Mouse (Mus musculus) embryonic facial prominence, embryonic 13.5 days (tissue): ENCODE results near the gene Plpp3. TPM values are rescaled to one million over a fixed set of nuclear protein-coding genes. Genes with fewer than 3 reads are reported as not detected.
A peak's percentile ranks its signal among the peaks of the same experiment; 100 is the strongest.

Source experiments
- ATAC-seq: fragments of 200-750 bp; cut with Nextera tagmentation; 2 replicates; pipeline ENCODE4 v1.8.0; 2017; ENCODE audit warnings: low read depth; ENCODE audit not compliant: insufficient number of reproducible peaks, insufficient read depth, low FRiP score, low TSS enrichment
- H3K27ac ChIP-seq: fragments of 300-500 bp; sonication (generic); 2 replicates; pipeline ENCODE4 v1.5.1; 2015; ENCODE audit warnings: moderate library complexity, mild to moderate bottlenecking, inconsistent platforms
- H3K27me3 ChIP-seq: fragments of 300-500 bp; sonication (generic); 2 replicates; pipeline ENCODE4 v1.6.1; 2015; ENCODE audit warnings: mild to moderate bottlenecking, inconsistent platforms
- H3K36me3 ChIP-seq: fragments of 300-500 bp; sonication (generic); 2 replicates; pipeline ENCODE4 v1.6.1; 2015; ENCODE audit warnings: mild to moderate bottlenecking, inconsistent platforms
- H3K4me1 ChIP-seq: fragments of 300-500 bp; sonication (generic); 2 replicates; pipeline ENCODE4 v1.6.1; 2015; ENCODE audit warnings: inconsistent platforms
- H3K4me2 ChIP-seq: fragments of 300-500 bp; sonication (generic); 2 replicates; pipeline ENCODE4 v1.6.1; 2015; ENCODE audit warnings: moderate library complexity, mild to moderate bottlenecking, inconsistent platforms
- H3K4me3 ChIP-seq: fragments of 300-500 bp; sonication (generic); 2 replicates; pipeline ENCODE4 v1.5.1; 2015; ENCODE audit warnings: mild to moderate bottlenecking, inconsistent platforms
- H3K9ac ChIP-seq: fragments of 300-500 bp; sonication (generic); 2 replicates; pipeline ENCODE4 v1.6.1; 2015; ENCODE audit warnings: mild to moderate bottlenecking, inconsistent platforms
- H3K9me3 ChIP-seq: fragments of 300-500 bp; sonication (generic); 2 replicates; pipeline ENCODE4 v1.6.1; 2016; ENCODE audit warnings: inconsistent platforms
- WGBS: fragments of 180-500 bp; shearing (Covaris S2); methylation state at CpG from one replicate; pipeline ENCODE4 v1.1.7; 2015; ENCODE audit warnings: mixed read lengths; 5-methylcytosine and 5-hydroxymethylcytosine counted together
- polyA plus RNA-seq: library from polyadenylated mRNA; unstranded; fragments of >200 nt; fragmentation: Nextera tagmentation; extraction: Ambion mirVana; gene quantifications from 2 replicates; pipeline ENCODE4 v1.2.1, GENCODE M21; 2015

Gene Plpp3
- polyA plus RNA-seq, 1 experiment from 2014 or later: 150 TPM

GRCm38 (mm10) chr4:105252044-105252443 is 94.9 kb downstream of the Plpp3 start:
- no peak overlapping the region for H3K4me3 ChIP-seq
- H3K27me3 ChIP-seq: no peaks in the 10 kb centered on the region
- ATAC-seq: no peak
- no peak overlapping the region for H3K27ac ChIP-seq
- 33% methylated on average over 3 of the region's 3 CpGs for WGBS
- H3K4me2 ChIP-seq: no peak overlapping the region
- H3K4me1 ChIP-seq: no peaks in the 10 kb centered on the region; the same call in 1 of the 2 replicates
- no peaks in the 10 kb centered on the region for H3K9me3 ChIP-seq
- H3K36me3 ChIP-seq: no peaks in the 10 kb centered on the region
- no peak overlapping the region for H3K9ac ChIP-seq

GRCm38 (mm10) chr4:105252571-105253200 is 95.5 kb downstream of the Plpp3 start:
- no peaks in the 10 kb centered on the region for H3K36me3 ChIP-seq
- H3K9ac ChIP-seq: no peak overlapping the region
- no peak overlapping the region for H3K27ac ChIP-seq
- H3K9me3 ChIP-seq: no peaks in the 10 kb centered on the region
- WGBS: 75% methylated on average over 5 of the region's 5 CpGs
- no peak overlapping the region for H3K4me2 ChIP-seq
- H3K4me3 ChIP-seq: no peak overlapping the region
- no peaks in the 10 kb centered on the region for H3K27me3 ChIP-seq
- ATAC-seq: no peak
- H3K4me1 ChIP-seq: no peaks in the 10 kb centered on the region; the same call in 1 of the 2 replicates

GRCm38 (mm10) chr4:105253453-105254341 is 96.5 kb downstream of the Plpp3 start:
- Histone ChIP-seq H3K27me3 (no peaks in the 10 kb centered on the region), H3K9me3 (no peaks in the 10 kb centered on the region), H3K4me2 (no peak overlapping the region), H3K27ac (no peak overlapping the region), H3K4me3 (no peak overlapping the region), H3K9ac (no peak overlapping the region), H3K4me1 (no peaks in the 10 kb centered on the region; the same call in 1 of the 2 replicates), H3K36me3 (no peaks in the 10 kb centered on the region)
- no peak for ATAC-seq
- WGBS: 69% methylated on average over 6 of the region's 6 CpGs

GRCm38 (mm10) chr4:105254365-105254764 is 97.2 kb downstream of the Plpp3 start:
- WGBS: 91% methylated on average over 4 of the region's 4 CpGs
- Histone ChIP-seq H3K36me3 (no peaks in the 10 kb centered on the region), H3K27me3 (no peaks in the 10 kb centered on the region), H3K9ac (no peak overlapping the region), H3K9me3 (no peaks in the 10 kb centered on the region), H3K27ac (no peak overlapping the region), H3K4me3 (no peak overlapping the region), H3K4me1 (no peaks in the 10 kb centered on the region; the same call in 1 of the 2 replicates), H3K4me2 (no peak overlapping the region)
- no peak for ATAC-seq

GRCm38 (mm10) chr4:105255185-105255584 is 98.0 kb downstream of the Plpp3 start:
- no peaks in the 10 kb centered on the region for H3K9me3 ChIP-seq
- no peaks in the 10 kb centered on the region for H3K27me3 ChIP-seq
- H3K9ac ChIP-seq: no peak overlapping the region
- H3K4me2 ChIP-seq: no peak overlapping the region
- H3K4me1 ChIP-seq: peaks cover 6% of the 10 kb centered on the region
- WGBS: 85% methylated on average over 3 of the region's 3 CpGs
- no peak for ATAC-seq
- H3K36me3 ChIP-seq: no peaks in the 10 kb centered on the region
- no peak overlapping the region for H3K4me3 ChIP-seq
- no peak overlapping the region for H3K27ac ChIP-seq

- H3K4me1 ChIP-seq: peaks cover 18% of the 10 kb centered on the region
- H3K9ac ChIP-seq: no peak overlapping the region
- ATAC-seq: no peak
- H3K4me2 ChIP-seq: no peak overlapping the region
- H3K9me3 ChIP-seq: no peaks in the 10 kb centered on the region
- H3K4me3 ChIP-seq: no peak overlapping the region
- whole genome bisulfite sequencing: 79% methylated on average over 11 of the region's 11 CpGs
- H3K36me3 ChIP-seq: no peaks in the 10 kb centered on the region
- no peaks in the 10 kb centered on the region for H3K27me3 ChIP-seq
- H3K27ac ChIP-seq: no peak overlapping the region
Observed at GRCm38 (mm10) chr4:105257667-105258560, 100.8 kb downstream of the Plpp3 start.

GRCm38 (mm10) chr4:105260385-105260784 is 103.2 kb downstream of the Plpp3 start:
- WGBS: 44% methylated on average over 2 of the region's 2 CpGs
- ATAC-seq: no peak
- H3K27ac ChIP-seq: 0 out of 2 replicates have a peak overlapping the region, but pooled peaks have one; percentile 3

GRCm38 (mm10) chr4:105260893-105261769 is 104.0 kb downstream of the Plpp3 start:
- 70% methylated on average over 9 of the region's 9 CpGs for WGBS
- H3K36me3 ChIP-seq: no peaks in the 10 kb centered on the region
- H3K4me3 ChIP-seq: no peak overlapping the region
- H3K27ac ChIP-seq: 0 out of 2 replicates have a peak overlapping the region, but pooled peaks have one; percentile 3
- H3K4me2 ChIP-seq: no peak overlapping the region
- no peak overlapping the region for H3K9ac ChIP-seq
- no peaks in the 10 kb centered on the region for H3K9me3 ChIP-seq
- no peak for ATAC-seq
- H3K4me1 ChIP-seq: peaks cover 21% of the 10 kb centered on the region
- no peaks in the 10 kb centered on the region for H3K27me3 ChIP-seq

More at GRCm38 (mm10) chr4:105260385-105260784, 103.2 kb downstream of the Plpp3 start:
- H3K27me3 ChIP-seq: no peaks in the 10 kb centered on the region
- H3K36me3 ChIP-seq: no peaks in the 10 kb centered on the region
- H3K4me1 ChIP-seq: peaks cover 21% of the 10 kb centered on the region
- no peak overlapping the region for H3K4me2 ChIP-seq
- H3K9ac ChIP-seq: no peak overlapping the region
- no peaks in the 10 kb centered on the region for H3K9me3 ChIP-seq
- no peak overlapping the region for H3K4me3 ChIP-seq

- no peak for ATAC-seq
- no peak overlapping the region for H3K4me2 ChIP-seq
- H3K27ac ChIP-seq: no peak overlapping the region
- peaks cover 21% of the 10 kb centered on the region for H3K4me1 ChIP-seq
- H3K36me3 ChIP-seq: no peaks in the 10 kb centered on the region
- no peaks in the 10 kb centered on the region for H3K27me3 ChIP-seq
- no peak overlapping the region for H3K4me3 ChIP-seq
- 83% methylated on average over 12 of the region's 12 CpGs for WGBS
- H3K9me3 ChIP-seq: no peaks in the 10 kb centered on the region
- no peak overlapping the region for H3K9ac ChIP-seq
Observed at GRCm38 (mm10) chr4:105262358-105262757, 105.2 kb downstream of the Plpp3 start.

- Histone ChIP-seq H3K27ac (no peak overlapping the region), H3K9ac (no peak overlapping the region), H3K27me3 (no peaks in the 10 kb centered on the region), H3K4me3 (no peak overlapping the region), H3K36me3 (no peaks in the 10 kb centered on the region), H3K4me1 (peaks cover 21% of the 10 kb centered on the region), H3K4me2 (no peak overlapping the region), H3K9me3 (no peaks in the 10 kb centered on the region)
- ATAC-seq: no peak
- WGBS: 89% methylated on average over 8 of the region's 8 CpGs
Observed at GRCm38 (mm10) chr4:105263600-105263999, 106.5 kb downstream of the Plpp3 start.
